Mouse (Mus musculus) frontal cortex, postnatal 25 days (tissue): Measurements from ENCODE around the gene Gm904.
"Not testable (repeated sequence)": the region's sequence is repeated elsewhere in the genome, so short reads cannot be mapped to it uniquely, and the experiment has no call there.

Experiments
- DNase-seq, 2 experiments: peaks; one replicate each; pipeline ENCODE4 v3.0.0; 2022; ENCODE audit warnings: low spot score in 2 of 2

The Gm904 gene

DNA sequence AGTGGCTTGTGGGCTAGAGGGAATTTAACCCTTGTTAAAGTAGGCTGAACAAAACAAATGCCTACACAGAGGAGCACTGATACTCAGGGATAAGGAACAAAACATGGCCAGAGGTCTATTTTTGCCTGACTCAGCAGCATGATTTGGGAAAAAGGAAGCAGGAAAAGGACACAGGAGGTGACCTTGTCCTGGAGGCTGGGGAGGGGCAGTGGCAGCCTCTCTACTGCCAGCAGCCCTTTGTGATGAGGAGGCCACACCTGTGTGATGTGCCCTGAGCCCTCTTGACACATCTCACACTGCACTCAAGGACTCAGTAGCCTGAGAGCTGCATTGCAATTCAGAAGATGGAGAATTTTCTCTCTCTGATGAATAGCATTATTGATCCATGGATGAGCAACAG is at the start of gene Gm904:
Gm904 (plus strand) TSS at position 301 of the 400 bp plus-strand sequence.
- not testable (repeated sequence) for DNase-seq

DNA sequence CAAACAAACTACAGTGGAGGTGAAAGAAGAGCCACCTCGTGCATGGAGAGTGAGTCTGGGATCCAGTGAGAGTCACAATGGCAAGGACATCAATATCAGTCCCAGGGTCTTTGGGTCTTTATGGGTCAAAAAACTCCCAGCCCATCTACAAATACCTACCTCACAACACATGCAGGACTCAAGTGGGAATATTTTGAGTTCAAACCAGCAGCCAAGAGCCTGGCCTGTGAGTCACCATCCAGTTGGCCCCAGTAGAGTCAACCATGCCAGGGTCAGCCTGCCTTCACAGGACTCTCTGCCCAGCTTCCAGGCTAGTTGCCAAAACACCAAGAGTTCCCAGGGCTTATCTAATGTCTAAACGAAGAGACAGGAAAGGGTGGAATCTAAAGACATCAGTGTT is 5.7 kb downstream of the Gm904 start:
- DNase-seq = not testable (repeated sequence)
